Mouse (Mus musculus) hematopoietic stem cell, adult 5-6 weeks (primary cell): ENCODE results near the gene Lrmp. TPM values are rescaled to one million over a fixed set of nuclear protein-coding genes. Genes with fewer than 3 reads are reported as not detected.

Source experiments
- ATAC-seq, 2 experiments: fragments of 125-278 bp in 1 of 2; replicated peaks in 1 of 2; 2 replicates each; pipeline ENCODE4 v1.8.0; 2016 to 2017; ENCODE audit warnings: inconsistent platforms in 2 of 2, mild to moderate bottlenecking in 2 of 2, moderate number of reproducible peaks in 2 of 2, low read depth in 1 of 2, moderate TSS enrichment in 1 of 2; ENCODE audit not compliant: low FRiP score in 2 of 2, poor library complexity in 2 of 2, severe bottlenecking in 2 of 2, insufficient read depth in 1 of 2, low TSS enrichment in 1 of 2
- total RNA-seq: library from RNA; stranded (forward); fragments of 172-1452, 232-1000 nt; gene quantifications from 2 replicates; pipeline ENCODE4 v1.2.3, GENCODE M21; 2017

Gene Lrmp
- total RNA-seq, 1 experiment from 2014 or later, result 102 TPM

DNA sequence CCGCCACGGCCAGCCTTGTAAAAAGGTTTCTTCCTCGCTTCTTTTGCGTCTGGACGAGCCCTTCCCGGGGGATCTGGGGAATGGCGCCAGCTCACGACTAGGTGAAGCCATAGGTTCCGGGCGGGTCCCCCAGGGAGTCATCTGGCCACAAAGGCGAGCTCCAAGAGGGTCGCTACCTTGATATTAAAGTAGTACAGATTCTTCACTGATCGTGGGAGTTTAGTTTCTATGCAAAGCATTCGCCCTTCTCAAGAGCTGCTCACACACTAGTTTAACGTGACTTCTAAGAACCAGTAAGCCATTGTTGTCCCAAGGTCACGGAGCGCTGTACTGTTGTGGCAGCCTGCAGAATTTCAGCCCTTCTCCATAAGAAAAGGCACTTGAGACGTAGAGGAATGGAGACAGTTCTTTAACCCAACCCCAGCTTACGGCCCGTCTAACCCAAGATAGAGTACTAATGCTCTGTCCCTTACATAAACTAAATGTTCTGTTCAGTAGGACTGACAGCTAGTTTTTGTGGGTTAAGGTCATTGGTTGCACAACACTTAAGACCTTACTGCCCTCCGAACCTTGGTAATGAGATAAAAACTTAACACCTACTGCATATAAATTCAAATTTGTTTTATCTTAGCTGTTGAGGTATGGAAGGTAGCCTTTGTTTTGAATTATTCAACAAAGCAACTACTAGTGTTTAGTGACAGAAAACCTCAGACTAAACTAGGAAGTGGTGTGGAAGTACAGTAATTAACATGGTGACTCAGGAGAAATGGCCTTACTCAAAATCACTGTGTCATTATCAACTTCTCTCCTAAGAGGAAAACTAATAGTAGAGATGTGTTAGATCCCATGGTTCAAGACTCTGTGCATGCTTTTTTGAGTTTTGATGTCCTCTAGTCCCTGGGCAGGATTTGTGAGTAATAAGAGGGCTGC, 96.2 kb downstream of the Lrmp start:
- ATAC-seq, result peak; percentile 14 to 25; a peak in 2 of 4 replicates

DNA sequence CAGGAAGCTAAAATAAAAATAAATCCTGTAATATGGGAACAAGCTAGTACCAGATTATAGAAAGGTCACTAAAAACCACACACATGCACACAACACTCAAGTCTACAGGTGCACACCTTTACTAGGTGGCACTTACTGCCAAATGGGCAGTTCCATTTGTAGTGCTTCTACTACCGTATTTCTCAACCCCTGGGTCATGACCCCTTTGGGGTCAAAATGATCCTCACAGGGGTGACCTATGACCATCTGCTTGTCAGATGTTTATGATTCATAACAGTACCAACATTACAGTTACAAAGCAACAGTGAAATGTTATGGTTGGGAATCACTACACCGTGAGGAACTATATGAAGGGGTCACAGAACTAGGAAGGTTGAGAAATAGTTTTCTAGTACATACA, 98.5 kb downstream of the Lrmp start:
- ATAC-seq, result no peak

- ATAC-seq, result no peak
Measured at GRCm38 (mm10) chr6:145215826-145216225, 100.4 kb downstream of the Lrmp start.

GRCm38 (mm10) chr6:145224246-145224645, 108.8 kb downstream of the Lrmp start:
- ATAC-seq, result no peak

Other genes starting within 250 kb of the Lrmp start
- gene Bcat1, start 39.5 kb upstream of the Lrmp start, total RNA-seq, result 0.79 TPM in 1 of 2 replicates, not detected in the other
- gene Casc1, start 95.4 kb downstream of the Lrmp start, total RNA-seq, result 0.69 and 3.4 TPM in 2 replicates
- gene Etfrf1, start 95.5 kb downstream of the Lrmp start, total RNA-seq, result 24.9 and 30.4 TPM in 2 replicates
- 30.1 and 40.3 TPM in 2 replicates for gene Kras, start 134.6 kb downstream of the Lrmp start, total RNA-seq